Mouse (Mus musculus) cerebellum, postnatal 14 days (tissue): ENCODE results near the gene Ttc28.

Experiments used
- DNase-seq, 2 experiments: peaks; one replicate each; pipeline ENCODE4 v3.0.0; 2021; ENCODE audit warnings: mixed read lengths in 2 of 2

Gene Ttc28

GRCm38 (mm10) chr5:111104801-111105200 lies 225.2 kb downstream of the Ttc28 start:
- peak; percentile 74 to 83 for DNase-seq

DNA sequence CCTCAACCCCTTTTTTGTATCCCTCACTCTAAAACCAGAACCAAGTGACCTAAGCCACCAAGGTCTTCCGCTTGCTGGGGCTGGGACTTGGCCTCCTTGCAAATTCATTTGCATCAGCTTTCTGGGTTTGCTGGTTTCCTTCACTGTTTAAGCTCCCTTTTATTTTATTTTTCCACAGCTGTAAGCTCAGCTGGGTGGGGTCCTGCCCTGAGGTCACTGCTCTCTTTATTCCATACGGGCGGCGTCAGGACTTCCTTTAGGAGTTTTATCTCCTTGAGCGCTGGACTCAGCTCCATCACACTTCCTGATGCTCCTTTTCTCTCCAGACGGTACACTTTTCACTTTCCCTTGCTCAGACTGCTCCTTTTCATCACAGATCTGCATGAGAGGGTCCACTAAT lies 231.8 kb downstream of the Ttc28 start:
- DNase-seq, result no peak

GRCm38 (mm10) chr5:111113183-111113582 lies 233.6 kb downstream of the Ttc28 start:
- DNase-seq, result no peak

- no peak for DNase-seq
Measured at GRCm38 (mm10) chr5:111113694-111114375, 234.2 kb downstream of the Ttc28 start.

DNA sequence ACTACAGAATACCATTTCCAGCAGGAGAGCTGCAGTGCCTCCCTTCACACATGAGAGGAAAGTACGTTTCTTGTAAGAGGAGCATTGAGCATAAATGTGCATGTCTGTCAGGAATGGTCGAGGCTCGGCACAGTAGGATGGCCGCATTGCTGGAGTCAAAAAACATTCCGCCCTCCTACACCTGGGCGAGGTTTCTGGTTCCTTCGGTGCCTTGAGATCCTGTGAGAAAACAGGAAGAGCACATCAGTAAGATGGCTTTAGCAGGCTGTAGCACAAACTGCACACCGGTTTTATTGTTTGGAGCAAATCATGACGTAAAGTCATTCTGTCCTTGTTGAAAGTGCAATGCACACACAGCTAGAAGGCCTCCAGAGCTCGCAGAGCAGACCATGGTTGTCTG lies 235.0 kb downstream of the Ttc28 start:
- DNase-seq, result no peak

DNA sequence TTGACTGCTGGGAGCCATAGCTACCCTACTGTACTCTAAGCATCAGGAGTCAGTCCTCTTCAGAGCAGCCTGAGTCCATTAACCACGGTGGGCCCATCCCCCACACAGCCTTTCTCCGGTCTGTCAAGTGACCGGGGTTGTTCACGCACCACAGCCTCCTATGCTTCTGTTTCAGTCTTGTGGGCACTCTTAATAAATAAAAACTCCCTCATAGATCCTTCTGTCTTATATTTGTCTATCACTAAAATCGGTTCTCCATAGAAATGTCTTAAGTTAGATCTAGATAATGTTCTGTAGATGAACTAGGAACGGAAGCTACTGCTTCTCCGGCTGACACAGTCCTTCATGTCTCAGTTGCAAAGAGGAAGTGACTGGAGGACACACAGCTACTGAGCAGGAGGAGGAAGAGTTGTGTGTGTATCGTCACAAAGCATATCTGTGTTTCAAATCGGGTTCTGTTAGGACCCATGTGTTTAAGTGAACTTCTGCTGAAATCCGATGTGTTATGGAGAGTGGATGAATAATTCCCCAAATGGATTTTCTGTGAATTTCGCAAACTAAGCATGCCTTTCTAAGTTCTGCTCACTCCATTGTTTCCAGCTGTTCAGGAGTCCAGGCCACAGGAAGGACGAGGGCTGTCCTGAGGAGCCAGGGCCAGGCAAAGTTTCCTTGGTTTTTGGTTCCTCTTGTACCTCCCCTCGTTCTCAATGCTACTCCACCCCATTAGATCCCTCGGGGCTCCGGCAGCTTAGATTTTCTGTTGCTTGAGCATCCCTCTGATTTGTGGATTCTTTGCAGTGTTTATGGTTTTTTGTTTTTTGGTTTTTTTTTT lies 236.1 kb downstream of the Ttc28 start:
- peak in 1 of 2 experiments; percentile 40 for DNase-seq

DNA sequence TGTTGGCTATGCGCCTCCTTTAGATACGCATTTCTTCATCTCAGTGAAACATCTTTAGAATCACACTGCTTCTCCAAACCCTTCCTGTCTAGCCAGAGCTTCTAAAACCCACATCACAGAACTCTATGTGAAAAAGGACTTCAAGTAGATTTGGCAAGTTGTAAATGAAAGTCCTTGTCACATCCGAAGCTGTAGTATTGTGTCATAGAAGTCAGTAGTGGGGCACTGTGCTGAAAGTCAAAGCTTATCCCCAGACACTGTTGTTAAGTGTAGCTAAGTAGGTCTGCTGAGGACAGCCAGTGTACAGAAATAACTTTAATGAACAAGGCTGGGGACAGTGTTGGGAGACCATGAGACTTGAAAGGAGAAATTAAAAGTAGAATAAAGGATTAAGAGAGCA lies 240.2 kb downstream of the Ttc28 start:
- DNase-seq, result no peak

DNA sequence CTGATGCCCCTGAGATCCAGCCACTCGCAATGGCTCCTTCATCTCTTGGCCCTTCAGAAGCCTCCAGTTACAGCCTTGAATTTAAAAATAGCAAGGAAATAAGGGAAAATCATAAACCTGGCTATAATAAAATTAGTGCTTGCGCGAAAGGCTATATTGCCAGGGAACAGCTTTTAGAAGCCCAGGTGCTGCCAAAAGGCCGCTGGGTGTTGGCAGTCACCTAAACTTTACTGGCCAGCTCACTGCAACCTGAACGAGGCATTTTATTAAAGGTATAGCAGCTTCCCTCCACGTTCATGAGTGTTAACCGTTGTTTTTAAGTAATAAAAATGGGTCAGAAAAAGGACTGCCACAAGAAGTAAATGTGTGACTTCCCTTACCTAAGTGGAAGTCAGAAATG lies 240.7 kb downstream of the Ttc28 start:
- peak; percentile 80 to 87 for DNase-seq

DNA sequence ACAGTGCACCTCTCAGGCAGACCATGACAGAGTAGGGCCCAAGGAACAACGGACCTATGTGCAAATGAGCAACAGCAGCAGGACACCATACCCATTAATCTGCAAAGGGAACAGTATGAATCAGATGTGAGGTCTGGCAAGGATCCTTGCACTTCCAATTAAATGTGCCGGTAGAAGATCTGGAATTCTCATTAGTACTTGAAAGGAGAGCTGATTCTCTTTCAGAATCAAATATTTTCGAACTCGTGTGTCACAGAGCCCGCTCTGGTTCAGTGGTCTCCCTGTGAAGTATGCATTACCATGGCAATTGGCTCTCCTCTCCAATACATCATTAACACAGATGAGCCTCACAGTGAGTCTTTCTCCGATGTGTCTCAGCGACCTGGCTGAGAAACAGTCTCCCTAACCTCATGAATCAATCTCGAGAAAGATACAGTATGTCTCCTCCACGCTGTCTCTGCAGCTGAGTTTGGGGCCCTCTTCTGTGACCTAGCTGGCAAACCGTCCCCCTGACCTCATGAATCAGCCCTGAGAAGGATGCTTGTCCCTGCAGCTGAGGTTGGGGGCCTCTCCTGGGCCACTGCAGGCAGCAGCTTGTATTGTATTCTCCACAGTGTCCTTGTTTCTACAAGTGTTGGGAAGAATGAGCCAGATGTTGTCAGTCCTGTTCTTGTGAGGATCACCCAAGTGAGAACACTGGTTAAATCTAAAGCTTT lies 241.3 kb downstream of the Ttc28 start:
- no peak for DNase-seq

GRCm38 (mm10) chr5:111122332-111123049 lies 242.9 kb downstream of the Ttc28 start:
- DNase-seq, result no peak

DNA sequence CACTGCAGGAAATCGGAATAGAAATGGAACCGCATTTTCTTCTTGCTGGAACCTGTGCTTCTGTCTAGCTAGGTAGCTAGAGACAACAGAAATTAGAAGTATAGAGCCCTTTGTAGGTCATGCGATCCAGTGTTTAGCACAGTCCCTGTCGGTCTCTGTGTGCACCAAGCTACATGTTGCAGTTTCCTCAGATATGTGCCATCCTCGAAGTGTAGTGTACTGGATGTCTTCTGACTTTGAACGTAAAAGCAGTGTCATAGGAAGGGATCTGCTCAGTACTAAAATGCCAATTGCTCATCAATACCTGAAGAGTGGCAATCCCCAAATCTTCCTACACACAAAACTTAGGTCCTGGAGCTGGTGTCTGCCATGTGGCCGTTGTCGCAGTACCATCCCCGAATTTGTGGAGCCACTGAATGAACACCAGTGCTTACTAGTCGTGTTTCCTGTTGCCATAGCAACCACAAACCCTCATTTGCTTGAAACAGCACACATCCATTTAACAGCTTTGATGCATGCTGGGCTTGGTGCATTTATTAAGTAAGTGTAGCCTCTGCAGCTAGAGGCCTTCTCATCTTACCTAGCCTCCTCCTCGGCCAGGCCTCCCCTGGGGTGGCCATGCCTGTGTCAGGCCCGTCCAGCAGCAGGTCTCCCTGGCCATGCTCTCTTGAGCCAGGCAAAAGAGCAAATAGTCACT lies 243.6 kb downstream of the Ttc28 start:
- peak in 1 of 2 experiments; percentile 19 for DNase-seq

GRCm38 (mm10) chr5:111124620-111125200 lies 245.1 kb downstream of the Ttc28 start:
- DNase-seq, result no peak

- DNase-seq, result peak; percentile 49 to 64
Measured at GRCm38 (mm10) chr5:111125746-111126145, 246.1 kb downstream of the Ttc28 start.

DNA sequence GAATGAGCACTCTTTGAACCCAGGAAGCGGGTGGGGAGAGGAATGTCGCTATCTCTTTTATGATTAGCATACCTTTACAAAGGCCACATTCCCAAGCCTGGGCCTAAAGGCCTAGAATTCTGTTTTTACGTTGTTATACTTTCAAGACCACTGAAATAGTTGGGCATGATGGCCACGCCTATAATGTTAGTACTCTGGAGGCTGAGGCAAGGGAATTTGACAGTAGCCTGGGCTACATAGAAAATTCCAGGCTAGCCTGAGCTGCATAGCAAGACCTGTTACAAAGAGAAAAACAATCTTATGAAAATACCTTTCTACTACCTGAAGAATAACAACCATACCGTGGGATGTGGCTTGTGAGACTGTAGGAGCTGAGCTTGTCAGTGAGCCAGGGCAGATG lies 248.2 kb downstream of the Ttc28 start:
- DNase-seq, result no peak

GRCm38 (mm10) chr5:111130121-111130520 lies 250.5 kb downstream of the Ttc28 start:
- no peak for DNase-seq

GRCm38 (mm10) chr5:111131561-111131960 lies 252.0 kb downstream of the Ttc28 start:
- no peak for DNase-seq

GRCm38 (mm10) chr5:111133150-111133549 lies 253.5 kb downstream of the Ttc28 start:
- DNase-seq, result no peak

GRCm38 (mm10) chr5:111133754-111134153 lies 254.2 kb downstream of the Ttc28 start:
- DNase-seq, result no peak

GRCm38 (mm10) chr5:111137283-111137682 lies 257.7 kb downstream of the Ttc28 start:
- DNase-seq, result no peak

GRCm38 (mm10) chr5:111137742-111138141 lies 258.1 kb downstream of the Ttc28 start:
- no peak for DNase-seq

- no peak for DNase-seq
Measured at GRCm38 (mm10) chr5:111138239-111138833, 258.7 kb downstream of the Ttc28 start.
